Mouse (Mus musculus) heart, embryonic 14.5 days (tissue): Measurements from ENCODE around the gene Gm45015. TPM values are rescaled to one million over a fixed set of nuclear protein-coding genes. Genes with fewer than 3 reads are reported as not detected.
"Not testable (repeated sequence)": the region's sequence is repeated elsewhere in the genome, so short reads cannot be mapped to it uniquely, and the experiment has no call there.

Source experiments
- ATAC-seq: fragments of 200-750 bp; cut with Nextera tagmentation; 2 replicates; pipeline ENCODE4 v1.8.0; 2017; ENCODE audit warnings: low read depth, moderate TSS enrichment; ENCODE audit not compliant: insufficient number of reproducible peaks, insufficient read depth, low FRiP score
- H3K27ac ChIP-seq, 2 experiments: fragments of 200-500 bp in 1 of 2; fragments of 300-500 bp in 1 of 2; sonication (generic) in 1 of 2; replicated peaks in 1 of 2; 2 replicates each; pipeline ENCODE4 v1.5.1; 2012 to 2014; ENCODE audit warnings: low read depth in 2 of 2, low read length in 2 of 2, control low read depth in 1 of 2, mild to moderate bottlenecking in 1 of 2, mixed read lengths in 1 of 2; ENCODE audit not compliant: control insufficient read depth in 1 of 2, insufficient read depth in 1 of 2
- H3K27me3 ChIP-seq: fragments of 300-500 bp; sonication (generic); 2 replicates; pipeline ENCODE4 v1.6.1; 2014; ENCODE audit warnings: mild to moderate bottlenecking, low read length, control low read depth; ENCODE audit not compliant: control insufficient read depth, insufficient read depth
- H3K36me3 ChIP-seq: fragments of 300-500 bp; sonication (generic); 2 replicates; pipeline ENCODE4 v1.6.1; 2014; ENCODE audit warnings: mild to moderate bottlenecking, control low read depth, low read length, mixed read lengths; ENCODE audit not compliant: control insufficient read depth, insufficient read depth
- H3K4me1 ChIP-seq, 2 experiments: fragments of 200-500 bp in 1 of 2; fragments of 300-500 bp in 1 of 2; sonication (generic) in 1 of 2; 2 replicates each; pipeline ENCODE4 v1.6.1; 2012 to 2014; ENCODE audit warnings: low read length in 2 of 2, control low read depth in 1 of 2, mixed read lengths in 1 of 2; ENCODE audit not compliant: control insufficient read depth in 2 of 2, insufficient read depth in 2 of 2
- H3K4me2 ChIP-seq: fragments of 300-500 bp; sonication (generic); 2 replicates; pipeline ENCODE4 v1.6.1; 2014; ENCODE audit warnings: mild to moderate bottlenecking, low read length
- H3K4me3 ChIP-seq, 2 experiments: fragments of 200-500 bp in 1 of 2; fragments of 300-500 bp in 1 of 2; sonication (generic) in 1 of 2; 2 replicates each; pipeline ENCODE4 v1.5.1; 2012 to 2014; ENCODE audit warnings: low read length in 2 of 2, mild to moderate bottlenecking in 2 of 2, control low read depth in 1 of 2, low read depth in 1 of 2, moderate library complexity in 1 of 2; ENCODE audit not compliant: control insufficient read depth in 1 of 2, insufficient read depth in 1 of 2
- H3K9ac ChIP-seq: fragments of 300-500 bp; sonication (generic); 2 replicates; pipeline ENCODE4 v1.6.1; 2014; ENCODE audit warnings: mild to moderate bottlenecking, low read length
- H3K9me3 ChIP-seq: fragments of 300-500 bp; sonication (generic); 2 replicates; pipeline ENCODE4 v1.6.1; 2016; ENCODE audit warnings: low read length, control low read depth; ENCODE audit not compliant: control insufficient read depth
- WGBS: fragments of 180-500 bp; shearing (Covaris S2); extraction: QIAGEN DNeasy Blood & Tissue Kit; methylation state at CpG from one replicate; pipeline ENCODE4 v1.1.7; 2014; 5-methylcytosine and 5-hydroxymethylcytosine counted together
- polyA plus RNA-seq: library from polyadenylated mRNA; unstranded; fragments of >200 nt; fragmentation: Nextera tagmentation; extraction: Ambion mirVana; gene quantifications from 2 replicates; pipeline ENCODE4 v1.2.1, GENCODE M21; 2014

Gm45015 gene
- polyA plus RNA-seq, 1 experiment from 2014 or later, result not detected

DNA sequence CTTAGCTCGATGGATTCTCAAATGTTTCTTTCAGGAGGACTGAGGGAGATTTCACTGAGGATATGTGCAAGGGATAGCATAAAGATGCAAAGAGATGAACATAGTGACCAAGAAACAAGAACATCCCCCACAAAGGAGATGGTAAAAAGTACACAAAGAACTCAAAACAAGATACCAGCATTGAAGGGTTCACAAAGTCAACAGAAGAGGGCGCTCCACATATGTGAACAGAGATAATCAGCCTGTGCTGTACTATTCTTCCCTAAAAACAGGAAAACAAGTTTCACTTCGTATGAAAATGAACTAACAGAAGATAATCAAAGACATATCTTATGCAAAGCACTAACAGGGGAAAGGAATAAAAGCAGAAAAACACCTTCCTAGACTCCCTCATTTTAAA is 24.1 kb downstream of the Gm45015 start:
- H3K9me3 ChIP-seq, result no peaks in the 10 kb centered on the region
- ATAC-seq, result no peak
- no peak overlapping the region for H3K9ac ChIP-seq
- H3K27ac ChIP-seq, result no peak overlapping the region
- no peak overlapping the region for H3K4me2 ChIP-seq
- H3K36me3 ChIP-seq, result no peaks in the 10 kb centered on the region
- no peaks in the 10 kb centered on the region for H3K4me1 ChIP-seq
- H3K27me3 ChIP-seq, result no peaks in the 10 kb centered on the region
- no peak overlapping the region for H3K4me3 ChIP-seq
- WGBS, result 17% methylated on average over 3 of the region's 3 CpGs

DNA sequence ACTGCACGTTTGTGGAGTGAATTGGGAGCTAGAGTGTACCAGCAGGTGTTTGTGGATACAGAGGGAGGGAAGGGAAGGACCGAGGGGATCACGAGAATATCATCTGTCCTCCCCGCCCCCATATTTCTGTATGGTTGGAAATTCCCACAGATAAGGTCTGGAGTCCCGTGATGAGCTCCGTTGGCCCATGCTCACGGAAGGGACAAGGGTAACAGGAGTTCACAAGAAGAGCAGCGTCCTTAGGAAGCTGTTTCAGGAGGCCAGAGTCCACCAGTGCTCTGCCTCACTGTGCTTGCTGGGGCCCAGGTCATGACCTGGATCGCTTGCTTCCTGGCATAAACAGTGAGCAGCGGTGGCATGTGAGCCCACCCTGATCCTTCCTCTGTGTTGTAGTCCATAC is 40.9 kb downstream of the Gm45015 start:
- H3K4me2 ChIP-seq, ATAC-seq, H3K4me3 ChIP-seq, H3K9me3 ChIP-seq, H3K27me3 ChIP-seq, H3K36me3 ChIP-seq, H3K9ac ChIP-seq, H3K4me1 ChIP-seq, H3K27ac ChIP-seq: not testable (repeated sequence)
- 53% methylated on average over 6 of the region's 10 CpGs for WGBS

DNA sequence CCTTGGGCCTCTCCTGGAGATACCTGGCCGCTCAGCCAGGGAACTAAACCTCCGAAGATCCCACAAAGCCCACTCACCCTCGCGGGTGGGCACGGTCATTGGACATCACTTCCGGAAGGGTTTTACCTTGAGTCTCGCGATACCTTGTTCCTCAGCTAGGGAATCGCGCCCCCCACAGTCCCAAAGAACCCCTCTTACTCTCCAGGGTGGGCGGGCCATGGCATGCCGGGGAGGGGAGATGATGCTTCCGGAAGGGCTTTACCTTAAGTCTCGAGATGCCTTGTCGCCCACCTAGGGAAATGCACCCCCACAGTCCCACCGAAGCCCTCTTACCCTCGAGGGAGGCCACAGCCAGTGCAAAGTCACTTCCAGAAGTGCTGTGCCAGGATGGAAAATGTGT is 43.8 kb downstream of the Gm45015 start, which contains the start of the genes Xlr5a and Xlr5c:
Gene Xlr5a, minus strand, starts transcription at position 101 of the 400 bp plus-strand sequence.
Gene Xlr5c, minus strand, starts transcription at position 101 of the 400 bp plus-strand sequence.
- not testable (repeated sequence) for H3K9ac ChIP-seq, H3K27me3 ChIP-seq, ATAC-seq, H3K27ac ChIP-seq, H3K36me3 ChIP-seq, H3K4me1 ChIP-seq, H3K9me3 ChIP-seq, H3K4me3 ChIP-seq, H3K4me2 ChIP-seq
- 89% methylated on average over 12 of the region's 17 CpGs for WGBS

Other genes starting within 250 kb of the Gm45015 start
- gene Xlr3a, start 239.7 kb downstream of the Gm45015 start, polyA plus RNA-seq, result 1.4 TPM in 2 replicates
- not detected in 2 replicates for gene Gm14685, start 219.8 kb downstream of the Gm45015 start, polyA plus RNA-seq
- not detected in 2 replicates for gene Xlr5b, start 188.0 kb downstream of the Gm45015 start, polyA plus RNA-seq
- gene DXBay18, start 187.4 kb downstream of the Gm45015 start, polyA plus RNA-seq, result not detected in 2 replicates
- gene Spin2d, start 159.9 kb downstream of the Gm45015 start, polyA plus RNA-seq, result not detected in 2 replicates
- gene Xlr3b, start 144.6 kb downstream of the Gm45015 start, polyA plus RNA-seq, result 2.7 and 11.9 TPM in 2 replicates
- 0.26 and 2.3 TPM in 2 replicates for gene Xlr4b, start 122.5 kb downstream of the Gm45015 start, polyA plus RNA-seq
- gene F8a, start 108.5 kb downstream of the Gm45015 start, polyA plus RNA-seq, result 9.4 and 10.0 TPM in 2 replicates
- gene Xlr4c, start 93.7 kb downstream of the Gm45015 start, polyA plus RNA-seq, result 0.35 TPM in 1 of 2 replicates, not detected in the other
- not detected in 2 replicates for gene Xlr3c, start 71.5 kb downstream of the Gm45015 start, polyA plus RNA-seq
- 0.14 TPM in 1 of 2 replicates, not detected in the other for gene Xlr5a, start 43.9 kb downstream of the Gm45015 start, polyA plus RNA-seq
- not detected in 2 replicates for gene Xlr5c, start 43.9 kb downstream of the Gm45015 start, polyA plus RNA-seq
- gene Zfp275, start 5.8 kb upstream of the Gm45015 start, polyA plus RNA-seq, result 10.2 and 11.0 TPM in 2 replicates
- gene Gm18336, start 61.9 kb upstream of the Gm45015 start, polyA plus RNA-seq, result not detected in 2 replicates
- gene Zfp92, start 74.3 kb upstream of the Gm45015 start, polyA plus RNA-seq, result not detected in 2 replicates
- gene Trex2, start 98.5 kb upstream of the Gm45015 start, polyA plus RNA-seq, result not detected in 2 replicates
- 42.0 and 43.2 TPM in 2 replicates for gene Haus7, start 122.2 kb upstream of the Gm45015 start, polyA plus RNA-seq
- gene Bgn, start 146.8 kb upstream of the Gm45015 start, polyA plus RNA-seq, result 111 and 130 TPM in 2 replicates
- gene Atp2b3, start 166.2 kb upstream of the Gm45015 start, polyA plus RNA-seq, result 0.27 and 0.41 TPM in 2 replicates